Mouse (Mus musculus) stomach, postnatal 0 days (tissue): ENCODE measurements around the gene Nqo2.
"Not testable (repeated sequence)": the region's sequence is repeated elsewhere in the genome, so short reads cannot be mapped to it uniquely, and the experiment has no call there.

Source experiments
- CTCF ChIP-seq: IDR thresholded peaks from 2 replicates; pipeline ENCODE4 v1.5.1; 2016; ENCODE audit warnings: antibody characterized with exemption, low read depth, mild to moderate bottlenecking, moderate library complexity
- EP300 ChIP-seq: optimal IDR thresholded peaks from 2 replicates; pipeline ENCODE3; 2016; ENCODE audit warnings: antibody characterized with exemption

DNA sequence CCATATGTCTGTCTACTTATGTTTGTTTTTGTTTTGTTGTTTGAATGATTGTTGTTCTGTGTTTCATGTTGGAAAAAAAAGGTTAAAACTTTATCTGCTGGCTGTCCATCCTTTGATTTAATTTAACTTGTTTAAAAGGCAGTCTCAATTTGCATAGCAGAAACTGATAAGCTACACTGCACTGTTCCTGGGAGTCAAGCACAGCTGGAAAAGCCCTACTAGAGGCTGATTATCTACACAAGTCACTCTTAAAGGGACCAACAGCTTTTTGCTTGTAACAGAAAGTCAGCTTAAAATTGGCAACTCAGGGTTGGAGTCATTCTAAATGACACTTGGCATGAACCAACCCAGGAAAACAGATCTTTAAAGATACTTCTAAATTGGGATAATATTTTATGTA is 26.9 kb upstream of the Nqo2 start:
- TF ChIP-seq EP300, CTCF: not testable (repeated sequence)
